Mouse (Mus musculus): ENCODE measurements around the gene Ppil4.
"Not testable (repeated sequence)": the region's sequence is repeated elsewhere in the genome, so short reads cannot be mapped to it uniquely, and the experiment has no call there.

Gene Ppil4

GRCm38 (mm10) chr10:7792751-7793385, at the start of gene Ppil4, which contains the start of gene Ginm1:
Gene Ppil4, plus strand, starts transcription at chr10:7792891.
Gene Ginm1, minus strand, starts transcription at chr10:7792824.
- no peak for DNase-seq (ENCODE audit: extremely low read depth, low read depth, low spot score)

- DNase-seq (ENCODE audit: extremely low read depth, low read depth, low spot score) = not testable (repeated sequence)
Measured at GRCm38 (mm10) chr10:7745528-7745927, 47.2 kb upstream of the Ppil4 start.

- no peak for DNase-seq (ENCODE audit: extremely low read depth, low read depth, low spot score)
Measured at GRCm38 (mm10) chr10:7748752-7749151, 43.9 kb upstream of the Ppil4 start.

- no peak for DNase-seq (ENCODE audit: extremely low read depth, low read depth, low spot score)
Measured at GRCm38 (mm10) chr10:7757544-7757943, 35.1 kb upstream of the Ppil4 start.

GRCm38 (mm10) chr10:7772346-7772745, 20.3 kb upstream of the Ppil4 start:
- DNase-seq (ENCODE audit: extremely low read depth, low read depth, low spot score) = no peak

- no peak for DNase-seq (ENCODE audit: extremely low read depth, low read depth, low spot score)
Measured at GRCm38 (mm10) chr10:7772769-7773168, 19.9 kb upstream of the Ppil4 start.

- no peak for DNase-seq (ENCODE audit: extremely low read depth, low read depth, low spot score)
Measured at GRCm38 (mm10) chr10:7775421-7775820, 17.3 kb upstream of the Ppil4 start.

GRCm38 (mm10) chr10:7778361-7778760, 14.3 kb upstream of the Ppil4 start:
- no peak for DNase-seq (ENCODE audit: extremely low read depth, low read depth, low spot score)

- no peak for DNase-seq (ENCODE audit: extremely low read depth, low read depth, low spot score)
Measured at GRCm38 (mm10) chr10:7779751-7780237, 12.9 kb upstream of the Ppil4 start.

GRCm38 (mm10) chr10:7780238-7781176, 12.2 kb upstream of the Ppil4 start:
- no peak for DNase-seq (ENCODE audit: extremely low read depth, low read depth, low spot score)

GRCm38 (mm10) chr10:7781214-7781613, 11.5 kb upstream of the Ppil4 start:
- no peak for DNase-seq (ENCODE audit: extremely low read depth, low read depth, low spot score)

GRCm38 (mm10) chr10:7787319-7787718, 5.4 kb upstream of the Ppil4 start:
- no peak for DNase-seq (ENCODE audit: extremely low read depth, low read depth, low spot score)

GRCm38 (mm10) chr10:7792254-7792750, 389 bp upstream of the Ppil4 start:
- DNase-seq (ENCODE audit: extremely low read depth, low read depth, low spot score) = no peak

- DNase-seq (ENCODE audit: extremely low read depth, low read depth, low spot score) = no peak
Measured at GRCm38 (mm10) chr10:7801258-7801657, 8.6 kb downstream of the Ppil4 start.

GRCm38 (mm10) chr10:7802519-7803140, 9.9 kb downstream of the Ppil4 start:
- DNase-seq (ENCODE audit: extremely low read depth, low read depth, low spot score) = no peak

- no peak for DNase-seq (ENCODE audit: extremely low read depth, low read depth, low spot score)
Measured at GRCm38 (mm10) chr10:7809937-7810336, 17.2 kb downstream of the Ppil4 start.

- DNase-seq (ENCODE audit: extremely low read depth, low read depth, low spot score) = no peak
Measured at GRCm38 (mm10) chr10:7816476-7816875, 23.8 kb downstream of the Ppil4 start.

GRCm38 (mm10) chr10:7818676-7819075, 26.0 kb downstream of the Ppil4 start:
- no peak for DNase-seq (ENCODE audit: extremely low read depth, low read depth, low spot score)

GRCm38 (mm10) chr10:7819156-7819555, 26.5 kb downstream of the Ppil4 start:
- DNase-seq (ENCODE audit: extremely low read depth, low read depth, low spot score) = no peak

- no peak for DNase-seq (ENCODE audit: extremely low read depth, low read depth, low spot score)
Measured at GRCm38 (mm10) chr10:7819603-7820002, 26.9 kb downstream of the Ppil4 start.

GRCm38 (mm10) chr10:7820171-7820570, 27.5 kb downstream of the Ppil4 start:
- no peak for DNase-seq (ENCODE audit: extremely low read depth, low read depth, low spot score)
